Mouse (Mus musculus) ES-E14 (cell line): ENCODE measurements around the gene Patz1. TPM values are rescaled to one million over a fixed set of nuclear protein-coding genes. Genes with fewer than 3 reads are reported as not detected.

ENCODE experiments used
- DNase-seq: peaks from one replicate; pipeline ENCODE4 v3.0.0-alpha.2; 2013; ENCODE audit warnings: low read depth, low spot score
- H3K27ac ChIP-seq: 2 replicates; pipeline ENCODE4 v1.5.1; 2012; ENCODE audit warnings: low read depth, mild to moderate bottlenecking, low read length, moderate library complexity, mixed read lengths; ENCODE audit not compliant: poor library complexity, insufficient read depth, severe bottlenecking
- H3K36me3 ChIP-seq: 2 replicates; pipeline ENCODE4 v1.6.1; 2012; ENCODE audit warnings: mild to moderate bottlenecking, low read length, moderate library complexity, mixed read lengths; ENCODE audit not compliant: control insufficient read depth, poor library complexity, insufficient read depth, severe bottlenecking
- H3K4me1 ChIP-seq, 2 experiments: fragments of 150-350 bp in 1 of 2; sonication (generic) in 1 of 2; 2 replicates each; pipeline ENCODE4 v1.6.1; 2012; ENCODE audit warnings: low read length in 2 of 2, mild to moderate bottlenecking in 1 of 2, mixed read lengths in 1 of 2; ENCODE audit not compliant: control insufficient read depth in 2 of 2, insufficient read depth in 2 of 2, poor library complexity in 1 of 2
- H3K4me3 ChIP-seq, 2 experiments: fragments of 150-350 bp in 1 of 2; sonication (generic) in 1 of 2; 2 replicates each; pipeline ENCODE4 v1.5.1; 2012; ENCODE audit warnings: low read length in 2 of 2, low read depth in 1 of 2, mild to moderate bottlenecking in 1 of 2, mixed read lengths in 1 of 2; ENCODE audit not compliant: insufficient read depth in 1 of 2, poor library complexity in 1 of 2, severe bottlenecking in 1 of 2
- H3K9ac ChIP-seq: 2 replicates; pipeline ENCODE4 v1.6.1; 2012; ENCODE audit warnings: low read depth, mild to moderate bottlenecking, low read length, mixed read lengths; ENCODE audit not compliant: poor library complexity, insufficient read depth, severe bottlenecking
- H3K9me3 ChIP-seq: fragments of 150-350 bp; sonication (generic); 2 replicates; pipeline ENCODE4 v1.6.1; 2012; ENCODE audit warnings: low read depth, mild to moderate bottlenecking, low read length; ENCODE audit not compliant: control insufficient read depth, insufficient read depth
- CHD2 ChIP-seq: IDR thresholded peaks from 2 replicates; pipeline ENCODE4 v1.6.1; 2014; ENCODE audit warnings: mild to moderate bottlenecking, low read depth, low read length, inconsistent platforms
- HCFC1 ChIP-seq: IDR thresholded peaks from 2 replicates; pipeline ENCODE4 v1.6.1; 2012; ENCODE audit warnings: low read length, inconsistent platforms, borderline replicate concordance; ENCODE audit not compliant: insufficient read depth
- MAFK ChIP-seq: IDR thresholded peaks from 2 replicates; pipeline ENCODE4 v1.6.1; 2014; ENCODE audit warnings: mild to moderate bottlenecking, low read depth, low read length, inconsistent platforms; ENCODE audit not compliant: insufficient read depth
- ZC3H11A ChIP-seq: IDR thresholded peaks from 2 replicates; pipeline ENCODE4 v1.6.1; 2012; ENCODE audit warnings: low read depth, mild to moderate bottlenecking, inconsistent platforms, low read length, borderline replicate concordance
- ZNF384 ChIP-seq: IDR thresholded peaks from 2 replicates; pipeline ENCODE4 v1.6.1; 2012; ENCODE audit warnings: low read depth, low read length, inconsistent platforms
- in situ Hi-C, 2 experiments: fragments of 600-800 bp; cut with MboI; formaldehyde crosslinking; loops; one replicate each; pipeline ENCODE4 v1.15.1; 2025; ENCODE audit warnings: low sequenced_read_pairs in 2 of 2, inconsistent platforms in 1 of 2; ENCODE audit not compliant: unreplicated experiment in 2 of 2
- total RNA-seq: library from RNA; depleted of rRNA; stranded (reverse); fragments of 300-350 nt; gene quantifications from 2 replicates; pipeline ENCODE4 v1.2.3, GENCODE M21; 2012

Gene Patz1
- total RNA-seq, 1 experiment, result 61.8 TPM

DNA sequence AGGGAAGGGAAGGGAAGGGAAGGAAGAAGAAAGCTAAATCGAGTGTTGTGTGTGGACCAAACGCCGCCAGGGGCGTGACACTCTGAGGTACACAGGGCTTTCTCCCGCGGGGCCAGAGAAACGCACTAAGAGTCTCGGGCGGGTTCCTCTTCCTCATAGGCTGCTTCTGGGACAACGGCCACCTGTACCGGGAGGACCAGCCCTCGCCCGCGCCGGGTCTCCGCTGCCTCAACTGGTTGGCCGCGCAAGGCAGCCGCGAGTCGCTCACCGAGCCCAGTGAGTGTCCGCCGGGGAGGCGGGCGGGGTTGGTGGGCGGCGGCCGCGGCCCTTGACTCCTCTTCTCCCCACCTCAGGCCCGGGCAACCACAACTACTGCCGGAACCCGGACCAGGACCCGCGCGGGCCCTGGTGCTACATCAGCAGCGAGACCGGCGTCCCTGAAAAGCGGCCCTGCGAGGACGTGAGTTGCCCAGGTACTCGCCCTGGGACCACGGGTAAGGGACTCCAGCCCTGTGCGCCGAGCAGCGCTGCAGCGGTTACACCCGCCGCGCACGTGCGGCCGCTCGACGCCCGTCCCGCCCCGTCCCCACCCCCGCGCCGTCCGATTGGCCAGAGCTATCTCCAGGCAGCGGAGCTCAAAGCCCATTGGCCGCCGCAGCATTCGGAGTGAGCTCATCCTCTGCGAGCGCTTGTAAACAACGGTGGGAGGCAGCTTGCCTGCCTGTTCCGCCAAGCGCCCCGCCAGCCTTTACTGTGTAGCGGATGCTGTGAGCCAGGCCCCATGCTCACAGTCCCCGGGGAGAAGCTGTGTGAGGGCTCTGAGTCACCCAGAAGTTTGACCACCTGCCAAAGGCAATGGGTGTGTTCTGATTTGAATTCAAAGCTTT is 43.3 kb downstream of the Patz1 start:
- peak overlapping the region; percentile 67 for H3K27ac ChIP-seq
- in situ Hi-C loops, result no loop called here
- DNase-seq, result peak; percentile 95
- H3K9ac ChIP-seq, result peak overlapping the region; percentile 88
- TF ChIP-seq HCFC1 (0 out of 2 replicates have a peak, but pooled peaks have one; percentile 34), ZC3H11A (no peak)
- no peaks in the 10 kb centered on the region; the same call in 1 of the 2 replicates for H3K36me3 ChIP-seq
- H3K4me3 ChIP-seq, result peak overlapping the region; percentile 77 to 88
- H3K9me3 ChIP-seq, result no peaks in the 10 kb centered on the region
- H3K4me1 ChIP-seq, result peaks cover 19 to 36% of the 10 kb centered on the region in 2 experiments

- no peak for DNase-seq
- in situ Hi-C loops, result no loop called here
- peaks cover 21 to 46% of the 10 kb centered on the region in 2 experiments for H3K4me1 ChIP-seq
- H3K9ac ChIP-seq, result peak overlapping the region; percentile 43; the same call in 1 of the 2 replicates
- H3K27ac ChIP-seq, result peak overlapping the region; percentile 44; the same call in 1 of the 2 replicates
- TF ChIP-seq ZNF384, result no peak
- no peak for TF ChIP-seq HCFC1
- no peak for TF ChIP-seq CHD2
- no peak for TF ChIP-seq ZC3H11A
- no peak for TF ChIP-seq MAFK
- H3K4me3 ChIP-seq, result 0 out of 4 replicates have a peak overlapping the region, but pooled peaks of 1 of the 2 experiments have one; percentile 6
- H3K9me3 ChIP-seq, result no peaks in the 10 kb centered on the region
- no peaks in the 10 kb centered on the region; the same call in 1 of the 2 replicates for H3K36me3 ChIP-seq
Measured at GRCm38 (mm10) chr11:3333111-3333695, 44.5 kb downstream of the Patz1 start.

GRCm38 (mm10) chr11:3334141-3334710 is 45.6 kb downstream of the Patz1 start:
- TF ChIP-seq HCFC1 (no peak), CHD2 (no peak), ZNF384 (no peak), MAFK (no peak), ZC3H11A (no peak)
- in situ Hi-C loops, result no loop called here
- no peak overlapping the region for H3K27ac ChIP-seq
- DNase-seq, result no peak
- no peaks in the 10 kb centered on the region; the same call in 1 of the 2 replicates for H3K36me3 ChIP-seq
- peaks cover 13 to 39% of the 10 kb centered on the region in 2 experiments for H3K4me1 ChIP-seq
- peak overlapping the region; percentile 0; the same call in 1 of the 2 replicates for H3K9ac ChIP-seq
- no peaks in the 10 kb centered on the region for H3K9me3 ChIP-seq
- H3K4me3 ChIP-seq, result no peak overlapping the region

DNA sequence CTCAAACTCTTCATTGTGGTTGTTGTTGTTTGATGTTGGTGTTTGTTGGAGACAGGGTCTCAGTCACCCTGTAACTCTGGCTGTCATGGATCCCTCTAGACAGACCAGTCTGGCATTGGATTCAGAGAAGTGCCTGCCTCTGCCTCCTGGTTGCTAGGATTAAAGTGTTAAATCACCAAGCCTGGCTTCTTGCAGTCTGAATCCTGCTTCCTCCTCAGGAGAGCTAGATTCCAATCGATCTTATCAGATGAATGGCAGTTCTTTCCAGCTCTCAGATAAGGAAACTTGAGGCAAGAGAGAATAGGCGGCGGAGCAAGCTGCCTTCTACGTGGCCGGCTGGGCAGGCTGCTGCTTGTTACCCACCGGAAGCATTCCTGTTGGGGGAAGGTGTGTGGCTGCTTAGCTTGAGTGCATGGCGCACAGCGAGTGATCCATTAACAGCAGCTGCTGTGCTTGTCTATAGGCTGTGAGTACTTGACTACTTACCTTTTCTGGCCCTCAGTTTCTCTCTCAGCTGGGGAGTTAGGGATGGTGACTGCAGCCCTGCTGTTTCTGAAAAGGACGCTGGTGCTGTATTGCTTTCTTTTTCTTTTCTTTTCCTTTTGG is 46.1 kb downstream of the Patz1 start:
- in situ Hi-C loops, result no loop called here
- peak overlapping the region; percentile 0; the same call in 1 of the 2 replicates for H3K9ac ChIP-seq
- H3K4me3 ChIP-seq, result 0 out of 4 replicates have a peak overlapping the region, but pooled peaks of 1 of the 2 experiments have one; percentile 9
- H3K9me3 ChIP-seq, result no peaks in the 10 kb centered on the region
- DNase-seq, result no peak
- peaks cover 13 to 38% of the 10 kb centered on the region in 2 experiments for H3K4me1 ChIP-seq
- TF ChIP-seq MAFK (no peak), ZC3H11A (no peak), ZNF384 (no peak), CHD2 (no peak), HCFC1 (no peak)
- H3K27ac ChIP-seq, result peak overlapping the region; percentile 60
- no peaks in the 10 kb centered on the region; the same call in 1 of the 2 replicates for H3K36me3 ChIP-seq
